Mouse (Mus musculus) splenic B cell, adult 2 months (primary cell): Measurements from ENCODE around the gene Zbtb12.

Experiments
- DNase-seq: peaks from one replicate; pipeline ENCODE4 v3.0.0-alpha.2; 2011; ENCODE audit warnings: low read depth, low spot score
- H3K27me3 ChIP-seq: 2 replicates; pipeline ENCODE4 v1.6.1; 2012; ENCODE audit warnings: mild to moderate bottlenecking, low read length, moderate library complexity, mixed read lengths; ENCODE audit not compliant: control insufficient read depth, poor library complexity, insufficient read depth, severe bottlenecking
- H3K36me3 ChIP-seq: 2 replicates; pipeline ENCODE4 v1.6.1; 2012; ENCODE audit warnings: mild to moderate bottlenecking, low read length, moderate library complexity, mixed read lengths; ENCODE audit not compliant: control insufficient read depth, poor library complexity, insufficient read depth, severe bottlenecking

Gene Zbtb12

DNA sequence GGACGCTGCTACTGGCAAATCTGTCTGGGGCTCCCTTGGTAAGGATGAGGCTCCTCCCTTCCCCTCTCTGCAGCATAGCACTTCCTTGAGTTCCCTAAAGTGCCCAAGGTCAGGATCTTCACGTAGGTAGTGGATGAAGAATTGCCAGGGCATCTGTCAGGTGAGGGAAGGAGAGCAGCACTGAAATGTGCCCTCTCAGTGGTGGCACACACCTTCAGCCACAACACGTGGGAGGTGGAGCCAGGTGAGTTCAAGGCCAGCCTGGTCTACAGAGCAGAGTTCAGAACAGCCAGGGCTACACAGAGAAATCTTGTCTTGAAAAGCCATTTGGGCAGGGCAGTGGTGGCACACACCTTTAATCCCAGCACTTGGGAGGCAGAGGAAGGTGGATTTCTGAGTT lies 24.5 kb upstream of the Zbtb12 start:
- no peaks in the 10 kb centered on the region; the same call in 1 of the 2 replicates for H3K36me3 ChIP-seq
- DNase-seq = no peak
- H3K27me3 ChIP-seq = no peaks in the 10 kb centered on the region

DNA sequence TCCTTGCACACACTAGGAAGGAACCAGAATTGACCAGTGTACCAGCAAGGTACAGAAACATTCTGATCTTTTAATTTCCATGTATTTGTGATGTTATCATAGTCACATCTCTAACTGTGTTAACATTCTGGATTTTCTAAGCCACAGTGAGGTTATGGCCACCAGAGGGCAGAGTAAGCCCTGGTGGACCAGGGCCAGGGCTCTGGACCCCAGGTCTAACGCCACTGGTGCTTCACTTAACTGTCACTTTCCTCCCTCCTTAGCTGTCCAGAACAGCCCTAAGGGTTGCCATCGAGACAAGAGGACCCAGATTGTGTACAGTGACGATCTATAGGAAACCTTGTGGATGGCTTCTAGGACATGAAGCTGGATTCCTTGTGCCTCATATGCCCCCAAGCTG lies 23.5 kb upstream of the Zbtb12 start:
- Histone ChIP-seq H3K27me3 (no peaks in the 10 kb centered on the region), H3K36me3 (no peaks in the 10 kb centered on the region; the same call in 1 of the 2 replicates)
- DNase-seq = peak; percentile 76

DNA sequence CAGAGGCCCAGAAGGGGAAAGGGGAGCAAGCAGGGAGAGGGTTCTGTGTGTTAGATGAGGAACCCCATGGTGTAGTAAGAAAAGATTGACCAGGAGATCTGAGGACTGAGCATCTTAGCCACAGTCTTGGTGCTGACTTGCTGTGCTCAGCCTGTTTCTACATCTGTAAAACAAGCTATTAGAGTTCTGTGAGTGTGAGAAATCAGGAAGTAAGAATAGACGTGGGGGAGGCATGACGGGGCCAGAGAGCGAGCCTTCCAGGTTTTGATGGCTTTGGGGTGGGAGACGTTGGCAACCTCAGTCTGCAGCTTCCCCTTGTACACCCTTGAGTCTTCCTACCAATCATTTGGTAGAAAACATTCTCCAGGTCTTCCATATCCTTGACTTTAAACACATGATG lies 20.6 kb upstream of the Zbtb12 start:
- no peak for DNase-seq

DNA sequence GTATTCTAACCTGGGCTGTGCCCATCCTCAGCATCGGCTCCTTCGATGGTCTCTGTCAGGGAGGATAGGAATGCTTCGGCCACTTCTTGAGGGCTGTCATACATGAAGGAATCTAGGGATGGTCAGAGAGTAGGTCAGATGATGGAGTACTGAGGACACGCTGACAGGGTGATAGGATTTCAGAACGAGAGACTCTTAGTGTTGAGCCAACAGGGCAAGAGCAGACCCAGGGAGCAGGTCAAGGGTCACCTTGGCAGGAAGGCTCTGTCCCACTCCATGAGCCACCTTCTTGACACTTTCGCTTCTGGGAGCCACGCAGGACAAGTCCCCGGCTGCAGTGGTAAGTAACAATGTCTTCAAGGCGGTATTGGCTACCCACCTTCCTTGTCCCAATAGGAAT lies 18.8 kb upstream of the Zbtb12 start:
- Histone ChIP-seq H3K36me3 (no peaks in the 10 kb centered on the region), H3K27me3 (no peaks in the 10 kb centered on the region)
- DNase-seq = no peak

More for the DNA sequence above, 20.6 kb upstream of the Zbtb12 start:
- no peaks in the 10 kb centered on the region for H3K27me3 ChIP-seq
- H3K36me3 ChIP-seq = no peaks in the 10 kb centered on the region

DNA sequence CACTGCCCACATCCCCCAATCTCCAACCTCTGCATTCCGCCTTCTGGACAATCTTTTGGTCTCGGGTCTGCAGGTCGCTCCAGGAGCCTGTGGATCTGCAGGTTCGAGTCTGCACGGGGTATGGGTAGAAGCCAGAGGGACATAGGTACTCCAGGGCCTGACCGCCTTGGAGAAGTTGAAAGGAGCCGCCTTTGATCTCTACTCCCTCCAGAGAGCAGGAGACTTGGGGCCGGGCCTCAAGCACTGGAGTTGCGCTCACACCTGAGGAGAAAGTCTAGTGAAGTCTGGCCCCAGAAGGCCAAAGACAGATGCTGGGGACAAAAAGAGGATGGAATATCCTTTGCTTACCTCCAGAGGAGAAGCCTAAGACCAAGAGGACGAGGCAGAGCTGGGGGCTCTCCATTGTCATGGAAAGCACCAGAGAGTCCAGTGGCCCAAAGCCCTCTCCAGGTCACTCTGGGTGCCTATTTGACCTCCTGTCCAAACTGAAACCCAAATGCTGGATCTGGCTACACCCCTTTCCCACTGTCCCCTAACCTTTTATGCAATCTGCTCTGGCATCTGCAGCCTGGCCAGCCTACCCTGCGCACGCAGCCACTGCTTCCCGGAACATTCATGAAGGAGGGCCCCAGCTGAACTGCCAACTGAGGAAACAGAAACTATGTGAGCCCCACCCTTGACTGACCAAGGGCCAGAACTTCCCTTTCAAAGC lies 17.4 kb upstream of the Zbtb12 start:
- Histone ChIP-seq H3K27me3 (no peaks in the 10 kb centered on the region), H3K36me3 (no peaks in the 10 kb centered on the region)
- no peak for DNase-seq

DNA sequence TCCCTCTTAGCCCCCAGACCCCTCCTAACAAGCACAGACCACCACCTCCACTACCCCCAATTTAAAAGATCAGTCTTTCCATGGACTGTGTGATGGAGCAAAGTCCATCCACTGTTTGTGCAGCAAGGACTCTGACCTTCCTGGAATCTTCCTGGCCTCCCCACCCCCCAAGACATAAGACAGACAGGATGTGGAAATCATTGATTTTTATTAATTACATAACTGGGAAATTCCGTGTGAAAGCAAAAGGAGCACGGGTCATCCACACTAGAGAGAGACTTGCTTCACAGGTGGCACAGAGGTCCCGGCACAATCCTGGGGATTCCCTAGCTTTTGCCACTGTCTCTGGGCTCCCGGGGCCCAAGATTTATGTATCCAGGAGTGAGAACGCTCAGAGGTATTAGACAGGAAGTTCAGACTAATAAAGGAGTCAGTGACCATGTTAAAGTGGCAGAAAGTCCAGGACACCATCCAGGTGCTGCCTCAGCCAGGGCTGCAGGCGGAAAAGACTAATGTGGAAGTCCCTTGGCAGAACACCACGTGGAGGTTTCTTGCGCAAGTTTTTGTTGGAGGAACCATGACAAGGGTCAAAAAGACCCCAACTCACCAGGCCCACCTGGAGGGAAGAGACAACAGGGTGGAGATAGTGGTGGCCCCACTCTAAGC lies 16.7 kb upstream of the Zbtb12 start, which contains the start of gene Cfb:
Cfb (minus strand) TSS at position 103 of the 666 bp plus-strand sequence.
- H3K27me3 ChIP-seq = no peaks in the 10 kb centered on the region
- DNase-seq = no peak
- no peaks in the 10 kb centered on the region for H3K36me3 ChIP-seq

DNA sequence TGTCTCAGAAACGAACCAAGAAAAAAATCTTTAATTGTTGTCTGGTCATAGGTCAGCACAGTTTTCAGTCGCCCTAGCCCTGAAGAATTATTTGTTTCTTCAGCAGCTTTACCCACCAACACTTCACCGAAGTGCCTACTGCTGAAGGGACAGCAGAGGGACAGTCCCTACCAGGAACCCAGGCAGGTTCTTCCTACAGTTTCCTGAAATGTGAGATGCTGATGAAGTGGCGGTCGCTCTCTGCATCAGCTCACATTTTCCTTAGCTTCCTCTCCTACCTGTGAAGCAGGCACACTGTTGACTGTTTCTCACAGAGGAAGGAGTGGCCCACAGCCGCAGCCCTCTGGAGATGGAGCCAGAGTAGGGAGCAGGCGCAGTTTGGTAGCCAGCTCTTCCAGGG lies 13.3 kb upstream of the Zbtb12 start:
- DNase-seq = no peak
- Histone ChIP-seq H3K36me3 (no peaks in the 10 kb centered on the region), H3K27me3 (no peaks in the 10 kb centered on the region)

DNA sequence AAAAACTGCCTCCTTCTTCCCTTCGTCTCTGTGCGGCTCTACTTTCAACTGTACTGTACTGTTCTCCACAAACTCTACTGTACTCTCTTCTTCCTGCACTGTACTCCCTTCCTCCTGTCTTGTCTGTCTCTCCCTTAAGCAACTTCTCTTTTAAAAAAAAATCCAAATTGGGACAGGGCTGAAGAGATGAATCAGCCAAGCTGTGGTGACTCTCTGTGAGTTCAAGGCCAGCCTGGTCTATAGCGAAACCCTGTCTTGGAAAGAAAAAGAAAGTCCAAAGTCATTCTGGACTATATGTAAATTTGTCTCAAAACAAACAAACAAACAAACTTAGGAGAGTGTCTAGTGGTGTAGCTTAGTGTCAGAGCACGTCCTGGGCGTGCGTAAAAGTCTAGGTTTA lies 5.0 kb upstream of the Zbtb12 start:
- Histone ChIP-seq H3K27me3 (no peaks in the 10 kb centered on the region), H3K36me3 (no peaks in the 10 kb centered on the region)
- DNase-seq = no peak

DNA sequence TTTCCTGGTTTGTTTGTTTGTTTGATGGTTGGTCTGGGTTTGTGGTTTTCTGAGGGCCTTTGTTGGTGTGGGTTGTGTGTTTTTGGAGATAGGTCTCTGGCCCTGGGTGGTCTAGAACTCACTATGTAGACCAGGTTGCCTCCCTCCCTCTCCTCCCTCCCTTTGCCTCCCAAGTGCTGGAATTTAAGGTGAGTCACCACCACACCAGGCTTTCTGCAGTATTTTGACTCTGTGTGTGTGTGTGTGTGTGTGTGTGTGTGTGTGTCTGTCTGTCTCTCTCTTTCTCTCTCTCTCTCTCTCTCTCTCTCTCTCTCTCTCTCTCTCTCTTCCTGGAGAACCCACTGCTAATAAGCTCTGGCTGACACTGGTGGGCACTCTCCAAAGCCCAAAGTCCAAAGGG lies 1.9 kb downstream of the Zbtb12 start:
- Histone ChIP-seq H3K27me3 (no peaks in the 10 kb centered on the region), H3K36me3 (no peaks in the 10 kb centered on the region)
- no peak for DNase-seq

DNA sequence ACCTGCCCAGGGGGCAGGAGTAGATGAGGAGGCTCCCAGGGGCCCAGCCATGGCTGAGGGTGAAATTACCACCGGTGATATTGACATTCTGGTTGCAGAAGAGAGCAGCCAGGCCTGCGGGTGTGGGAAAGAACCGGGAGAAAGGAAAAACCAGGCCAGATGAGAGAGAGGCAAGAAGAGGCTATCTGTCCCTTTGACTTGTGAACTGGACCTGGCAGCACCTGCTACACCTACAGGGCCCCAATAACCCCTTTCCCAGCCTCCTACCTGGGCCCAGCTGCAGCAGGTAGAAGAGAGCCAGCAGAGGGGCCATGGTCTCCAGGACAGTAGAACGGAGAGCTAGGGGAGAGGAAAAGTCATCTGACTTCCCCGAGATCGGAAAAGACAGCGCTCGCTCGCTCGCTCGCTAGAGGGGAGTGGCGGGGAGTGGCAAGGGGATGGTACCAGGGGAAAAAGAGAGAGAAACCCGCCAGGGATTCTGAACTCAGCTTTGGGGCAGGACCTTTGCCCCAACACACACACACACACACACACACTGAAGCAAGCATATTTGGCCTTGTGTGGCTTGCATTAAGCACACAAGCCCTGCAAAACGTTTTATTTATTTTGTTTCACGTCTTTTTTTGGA lies 2.5 kb downstream of the Zbtb12 start, which contains the start of gene Gm20547:
Gm20547 (minus strand) TSS at position 360 of the 628 bp plus-strand sequence.
- H3K27me3 ChIP-seq = no peaks in the 10 kb centered on the region
- H3K36me3 ChIP-seq = no peaks in the 10 kb centered on the region

DNA sequence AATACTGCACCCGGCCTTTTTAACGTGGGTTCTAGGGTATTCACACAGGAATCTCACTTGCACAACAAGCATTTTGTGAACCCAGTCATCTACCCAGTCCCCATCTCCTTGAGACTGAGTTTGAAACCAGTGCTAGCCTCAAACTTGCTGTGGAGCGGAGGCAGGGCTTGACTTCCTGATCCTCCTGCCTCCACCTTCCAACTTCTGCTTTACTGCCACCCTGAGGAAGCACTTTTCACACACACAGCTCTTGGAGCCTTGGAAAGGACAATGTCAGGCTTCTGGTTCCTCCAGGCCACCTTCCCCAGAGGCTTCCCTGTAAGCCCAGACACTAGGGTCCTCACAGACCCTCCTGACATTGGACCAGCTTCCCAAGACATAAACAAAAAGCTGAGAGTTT lies 4.0 kb downstream of the Zbtb12 start:
- DNase-seq = no peak
- H3K36me3 ChIP-seq = no peaks in the 10 kb centered on the region
- no peaks in the 10 kb centered on the region for H3K27me3 ChIP-seq

More for the DNA sequence above, 2.5 kb downstream of the Zbtb12 start, which contains the start of gene Gm20547:
- DNase-seq = no peak

DNA sequence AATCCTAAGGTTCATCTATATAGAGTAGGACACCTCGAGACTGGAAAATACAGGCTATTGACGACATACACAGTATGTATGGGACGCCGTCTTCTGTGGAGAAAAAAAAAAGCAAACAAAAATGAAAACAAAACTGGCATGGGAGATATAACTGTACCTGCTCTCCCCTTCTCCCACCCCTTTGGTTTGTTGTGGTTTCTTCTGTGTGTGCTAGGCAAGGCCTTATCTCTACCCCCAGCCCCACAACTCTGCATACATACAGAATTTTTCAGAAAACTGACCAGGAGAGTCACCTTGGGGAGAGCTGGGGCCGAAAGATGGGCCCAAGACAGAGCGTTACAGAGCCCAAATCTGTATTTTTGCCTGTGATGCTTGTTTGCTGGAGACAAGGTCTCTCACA lies 5.4 kb downstream of the Zbtb12 start:
- H3K36me3 ChIP-seq = no peaks in the 10 kb centered on the region
- no peak for DNase-seq
- H3K27me3 ChIP-seq = no peaks in the 10 kb centered on the region

DNA sequence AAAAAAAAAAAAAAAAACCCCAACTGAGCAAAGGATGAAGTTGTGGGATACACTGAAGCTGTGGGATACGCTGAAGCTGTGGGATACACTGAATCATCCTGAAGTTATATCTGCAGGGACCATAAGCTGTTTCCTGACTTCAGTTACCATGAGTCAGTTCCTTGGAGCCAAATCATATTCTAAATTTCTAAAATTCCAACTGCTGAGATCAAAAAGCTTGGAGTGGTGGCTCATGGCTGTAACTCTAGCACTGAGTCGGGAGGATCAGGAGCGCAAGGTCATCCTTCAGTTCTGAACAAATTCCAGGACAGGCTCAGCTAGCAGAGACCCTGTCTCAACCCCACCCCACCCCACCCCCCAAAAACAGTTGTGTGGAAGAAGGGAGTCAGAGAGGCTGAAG lies 6.3 kb downstream of the Zbtb12 start:
- H3K27me3 ChIP-seq = no peaks in the 10 kb centered on the region
- no peaks in the 10 kb centered on the region for H3K36me3 ChIP-seq
- no peak for DNase-seq

DNA sequence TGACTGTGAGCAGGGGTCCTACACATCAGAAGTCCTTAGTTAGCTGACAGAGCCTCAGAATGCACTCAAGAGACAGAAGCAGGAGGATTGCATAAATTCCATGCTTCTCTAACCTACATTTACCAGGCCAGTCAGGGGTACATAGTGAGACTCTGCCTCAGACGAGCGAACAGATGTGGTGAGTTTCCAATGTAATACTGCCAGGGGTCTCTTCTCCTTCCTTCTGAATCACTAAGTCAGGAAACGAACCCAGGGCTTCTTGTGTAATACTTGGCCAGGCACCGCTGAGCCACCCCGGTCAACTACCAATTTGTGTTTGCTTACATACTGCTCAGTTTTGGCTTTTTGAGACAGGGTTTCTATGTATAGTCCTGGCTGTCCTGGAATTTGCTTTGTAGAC lies 8.7 kb downstream of the Zbtb12 start:
- no peak for DNase-seq
- no peaks in the 10 kb centered on the region for H3K27me3 ChIP-seq
- H3K36me3 ChIP-seq = no peaks in the 10 kb centered on the region

DNA sequence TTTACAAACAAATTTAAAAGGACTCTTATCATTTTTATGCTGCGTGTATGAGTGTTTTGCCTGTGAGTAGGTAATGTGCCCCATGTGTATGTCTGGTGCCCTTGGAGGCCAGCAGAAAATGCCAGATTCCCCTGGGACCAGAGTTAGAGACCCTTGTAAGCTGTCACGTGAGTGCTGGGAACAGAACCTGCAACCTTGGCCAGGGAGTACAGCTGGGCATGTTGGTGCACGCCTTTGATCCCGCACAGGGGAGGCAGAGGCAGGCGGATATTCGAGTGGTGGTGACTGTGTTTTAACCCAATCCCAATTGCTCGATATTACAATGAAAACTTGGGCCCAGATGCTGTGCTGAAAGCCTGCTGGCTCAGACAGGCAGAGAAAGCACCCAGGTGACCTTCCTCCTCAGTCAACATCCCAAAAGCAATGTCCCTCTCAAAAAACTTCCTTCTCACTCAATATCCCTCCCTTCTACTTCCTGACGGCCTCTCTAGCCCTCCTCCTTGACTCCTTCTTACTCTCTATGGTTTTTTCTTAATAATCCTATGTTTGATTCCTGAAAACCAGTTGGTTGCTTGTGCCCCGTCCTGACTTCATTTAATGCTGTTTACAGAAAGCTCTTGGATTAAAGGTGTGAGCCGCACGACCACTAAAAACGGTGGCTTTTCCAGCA lies 10.9 kb downstream of the Zbtb12 start:
- Histone ChIP-seq H3K36me3 (no peaks in the 10 kb centered on the region), H3K27me3 (no peaks in the 10 kb centered on the region)
- no peak for DNase-seq
